Mouse (Mus musculus) retina, embryonic 14.5 days (tissue): Measurements from ENCODE around the gene Ltc4s.

Source experiments
- DNase-seq: peaks from one replicate; pipeline ENCODE4 v3.0.0-alpha.2; 2015; ENCODE audit warnings: low spot score

Gene Ltc4s

GRCm38 (mm10) chr11:50238324-50238723 lies at the start of gene Ltc4s:
Ltc4s (minus strand) TSS chr11:50238616.
- DNase-seq: no peak

- DNase-seq: no peak
These were observed 48.0 kb upstream of the Ltc4s start for GRCm38 (mm10) chr11:50286428-50286827.

GRCm38 (mm10) chr11:50285696-50286095 lies 47.3 kb upstream of the Ltc4s start:
- no peak for DNase-seq

GRCm38 (mm10) chr11:50285263-50285662 lies 46.8 kb upstream of the Ltc4s start:
- DNase-seq: no peak

GRCm38 (mm10) chr11:50280053-50280452 lies 41.6 kb upstream of the Ltc4s start:
- no peak for DNase-seq

- DNase-seq: no peak
These were observed 40.6 kb upstream of the Ltc4s start for GRCm38 (mm10) chr11:50279005-50279404.

GRCm38 (mm10) chr11:50277706-50278105 lies 39.3 kb upstream of the Ltc4s start:
- DNase-seq: no peak

- DNase-seq: no peak
These were observed 38.6 kb upstream of the Ltc4s start for GRCm38 (mm10) chr11:50277025-50277424.

- DNase-seq: no peak
These were observed 37.2 kb upstream of the Ltc4s start for GRCm38 (mm10) chr11:50275568-50276151.

- DNase-seq: no peak
These were observed 36.7 kb upstream of the Ltc4s start for GRCm38 (mm10) chr11:50275077-50275476.

GRCm38 (mm10) chr11:50272819-50273218 lies 34.4 kb upstream of the Ltc4s start:
- no peak for DNase-seq

- no peak for DNase-seq
These were observed 31.5 kb upstream of the Ltc4s start for GRCm38 (mm10) chr11:50269885-50270284.

GRCm38 (mm10) chr11:50269163-50269562 lies 30.7 kb upstream of the Ltc4s start:
- DNase-seq: peak; percentile 49

- DNase-seq: no peak
These were observed 28.6 kb upstream of the Ltc4s start for GRCm38 (mm10) chr11:50266997-50267396.

GRCm38 (mm10) chr11:50265931-50266330 lies 27.5 kb upstream of the Ltc4s start:
- no peak for DNase-seq

- DNase-seq: no peak
These were observed 24.8 kb upstream of the Ltc4s start for GRCm38 (mm10) chr11:50263198-50263597.

GRCm38 (mm10) chr11:50262020-50262419 lies 23.6 kb upstream of the Ltc4s start:
- DNase-seq: no peak

GRCm38 (mm10) chr11:50258310-50258709 lies 19.9 kb upstream of the Ltc4s start:
- DNase-seq: no peak

GRCm38 (mm10) chr11:50256615-50257014 lies 18.2 kb upstream of the Ltc4s start:
- DNase-seq: no peak

GRCm38 (mm10) chr11:50254010-50254580 lies 15.7 kb upstream of the Ltc4s start:
- DNase-seq: no peak

GRCm38 (mm10) chr11:50253393-50253792 lies 15.0 kb upstream of the Ltc4s start:
- no peak for DNase-seq

- no peak for DNase-seq
These were observed 14.4 kb upstream of the Ltc4s start for GRCm38 (mm10) chr11:50252684-50253265.

GRCm38 (mm10) chr11:50252166-50252565 lies 13.8 kb upstream of the Ltc4s start:
- DNase-seq: no peak
